8 mouse cellular contexts compared by ENCODE assay signal in genomic region chr17:24151890-24152563, GRCm38 (mm10). TPM values are rescaled to one million over a fixed set of nuclear protein-coding genes. Genes with fewer than 3 reads are reported as not detected.
A peak's percentile ranks its signal among the peaks of the same experiment; 100 is the strongest.
DNase-seq lines count a peak whose midpoint lies in the region; ATAC-seq and TF ChIP-seq lines count a peak whose summit lies in the region.

No protein-coding gene starts in this region.

- H3K9me3 ChIP-seq in ES-E14 (ENCODE audit: control insufficient read depth, insufficient read depth, low read depth, low read length): no peaks in the 10 kb centered on the region
- no peaks in the 10 kb centered on the region for H3K9me3 ChIP-seq in forebrain, embryonic 14.5 days (replicated peaks; ENCODE audit: control insufficient read depth, low read length)
- H3K9me3 ChIP-seq in lung, postnatal 0 days (ENCODE audit: low read length): no peaks in the 10 kb centered on the region

- peak; percentile 87 for ATAC-seq in forebrain, embryonic 14.5 days
- ATAC-seq in lung, postnatal 0 days: peak; percentile 92

- H3K4me2 ChIP-seq in forebrain, embryonic 14.5 days (ENCODE audit: low read length): peak overlapping the region; percentile 59
- peak overlapping the region; percentile 81 for H3K4me2 ChIP-seq in lung, postnatal 0 days (replicated peaks; ENCODE audit: low read depth, low read length)

- WGBS in forebrain, embryonic 14.5 days: 2% methylated on average over 26 of the region's 26 CpGs
- under 1% methylated on average over 26 of the region's 26 CpGs for WGBS in lung, postnatal 0 days

- peaks cover 2 to 8% of the 10 kb centered on the region in 2 experiments; a peak in 2 of 4 replicates for H3K4me1 ChIP-seq in ES-E14 (ENCODE audit: control insufficient read depth in 2 of 2, insufficient read depth in 2 of 2, low read length in 2 of 2, poor library complexity in 1 of 2)
- H3K4me1 ChIP-seq in forebrain, embryonic 14.5 days (ENCODE audit: control insufficient read depth, insufficient read depth, low read length): peaks cover 4% of the 10 kb centered on the region; the same call in 1 of the 2 replicates
- H3K4me1 ChIP-seq in lung, postnatal 0 days (ENCODE audit: insufficient read depth, low read depth, low read length): peaks cover 6% of the 10 kb centered on the region; the same call in 1 of the 2 replicates

- peak overlapping the region; percentile 13; the same call in 1 of the 2 replicates for H3K9ac ChIP-seq in ES-E14 (ENCODE audit: insufficient read depth, low read depth, low read length, poor library complexity, severe bottlenecking)
- H3K9ac ChIP-seq in forebrain, embryonic 14.5 days (ENCODE audit: low read length): peak overlapping the region; percentile 54
- 0 out of 2 replicates have a peak overlapping the region, but pooled peaks have one; percentile 20 for H3K9ac ChIP-seq in lung, postnatal 0 days (replicated peaks; ENCODE audit: low read depth)

- H3K4me3 ChIP-seq in ES-E14 (ENCODE audit: insufficient read depth in 1 of 2, low read depth in 1 of 2, low read length in 2 of 2, poor library complexity in 1 of 2, severe bottlenecking in 1 of 2): peak overlapping the region; percentile 34 to 57; a peak in 3 of 4 replicates
- H3K4me3 ChIP-seq in forebrain, embryonic 14.5 days (ENCODE audit: low read depth, low read length): peak overlapping the region; percentile 16
- H3K4me3 ChIP-seq in layer of hippocampus, adult 2 months: peak overlapping the region; percentile 47
- H3K4me3 ChIP-seq in lung, postnatal 0 days (ENCODE audit: low read depth, low read length): peak overlapping the region; percentile 29

- no peak for TF ChIP-seq EP300 in lung, postnatal 0 days (IDR thresholded peaks at IDR 0.05)

- H3K27ac ChIP-seq in ES-E14 (ENCODE audit: insufficient read depth, low read depth, low read length, poor library complexity, severe bottlenecking): peak overlapping the region; percentile 41
- no peak overlapping the region for H3K27ac ChIP-seq in forebrain, embryonic 14.5 days (ENCODE audit: low read depth, low read length)
- H3K27ac ChIP-seq in layer of hippocampus, adult 2 months: no peak overlapping the region
- 0 out of 2 replicates have a peak overlapping the region, but pooled peaks have one; percentile 10 for H3K27ac ChIP-seq in lung, postnatal 0 days (ENCODE audit: low read length)

- TF ChIP-seq CTCF in layer of hippocampus, adult 2 months (conservative IDR thresholded peaks at IDR 0.05): peak; percentile 94
- peak; percentile 95 for TF ChIP-seq CTCF in lung, postnatal 0 days (IDR thresholded peaks at IDR 0.05)

- intact Hi-C loops in heart, postnatal 36 days (cut with DNase I): loop anchor here (5.0 kb wide), 1 partner anchor 240 kb away; no protein-coding TSS in a partner anchor

- peaks cover 11% of the 10 kb centered on the region; the same call in 1 of the 2 replicates for H3K36me3 ChIP-seq in ES-E14 (ENCODE audit: control insufficient read depth, insufficient read depth, low read length, poor library complexity, severe bottlenecking)
- no peaks in the 10 kb centered on the region for H3K36me3 ChIP-seq in forebrain, embryonic 14.5 days (ENCODE audit: control insufficient read depth, insufficient read depth, low read length)
- H3K36me3 ChIP-seq in lung, postnatal 0 days (ENCODE audit: insufficient read depth, low read length): no peaks in the 10 kb centered on the region

- in situ Hi-C loops in ES-E14 (cut with MboI; ENCODE audit: low sequenced_read_pairs in 2 of 2, unreplicated experiment in 2 of 2): no loop called here

- H3K27me3 ChIP-seq in forebrain, embryonic 14.5 days (replicated peaks; ENCODE audit: control insufficient read depth, insufficient read depth, low read length): no peaks in the 10 kb centered on the region
- no peaks in the 10 kb centered on the region for H3K27me3 ChIP-seq in lung, postnatal 0 days (replicated peaks; ENCODE audit: insufficient read depth, low read length)

- peak; percentile 86 for DNase-seq in ES-E14 (ENCODE audit: low read depth, low spot score)
- peak; percentile 73 for DNase-seq in cerebellum, adult 11 months
- peak; percentile 82 for DNase-seq in forebrain, embryonic 14.5 days (ENCODE audit: low spot score)
- DNase-seq in heart, postnatal 36 days: peak; percentile 75 to 79
- DNase-seq in layer of hippocampus, adult 2 months (ENCODE audit: low spot score in 2 of 2): peak; percentile 58 to 74
- peak; percentile 93 for DNase-seq in lung, postnatal 0 days (ENCODE audit: low spot score)
- peak; percentile 78 for DNase-seq in ovary, postnatal 36 days (ENCODE audit: low spot score)
- peak; percentile 90 for DNase-seq in thymus, postnatal 14 days

TF ChIP-seq in ES-E14, 5 proteins besides CTCF, POLR2A, EP300 and RAD21:
- TF ChIP-seq CHD2 (IDR thresholded peaks at IDR 0.05; ENCODE audit: low read depth, low read length) (no peak), MAFK (IDR thresholded peaks at IDR 0.05; ENCODE audit: insufficient read depth, low read depth, low read length) (peak; percentile 74), ZC3H11A (IDR thresholded peaks at IDR 0.05; ENCODE audit: borderline replicate concordance, low read depth, low read length) (peak; percentile 47; the same call in 1 of the 2 replicates)

RNA-seq across cellular contexts. Expression of gene Pdpk1, which starts 1.3 kb away (rescaled TPM):
- total RNA-seq in ES-E14 (2012; rRNA removed): 25.6 and 26.7 TPM in 2 replicates
- 42.6 and 59.0 TPM in 2 replicates for polyA plus RNA-seq in forebrain, embryonic 14.5 days (2014; fragmentation: Nextera tagmentation; extraction: Ambion mirVana)
- 10 to 100 TPM; 41.0 to 45.2 TPM for total RNA-seq in heart, postnatal 36 days (2021)
- 100 to 1,000 TPM in 1 of 2 experiments, 10 to 100 TPM in 1; 97.3 to 109 TPM for total RNA-seq in layer of hippocampus, adult 2 months (2021)
- polyA plus RNA-seq in lung, postnatal 0 days (2015; fragmentation: Nextera tagmentation; extraction: Ambion mirVana): 26.4 and 32.3 TPM in 2 replicates

RNA-seq across cellular contexts. Expression of gene Amdhd2, which starts 11.5 kb away (rescaled TPM):
- 28.5 and 35.3 TPM in 2 replicates for total RNA-seq in ES-E14 (2012; rRNA removed)
- polyA plus RNA-seq in forebrain, embryonic 14.5 days (2014; fragmentation: Nextera tagmentation; extraction: Ambion mirVana): 28.4 and 29.6 TPM in 2 replicates
- total RNA-seq in heart, postnatal 36 days (2021): 10 to 100 TPM; 10.8 to 15.0 TPM
- total RNA-seq in layer of hippocampus, adult 2 months (2021): 10 to 100 TPM; 43.1 to 45.3 TPM
- polyA plus RNA-seq in lung, postnatal 0 days (2015; fragmentation: Nextera tagmentation; extraction: Ambion mirVana): 44.1 and 44.2 TPM in 2 replicates

RNA-seq across cellular contexts. Expression of gene Atp6v0c, which starts 17.5 kb away (rescaled TPM):
- total RNA-seq in ES-E14 (2012; rRNA removed): 129 and 159 TPM in 2 replicates
- polyA plus RNA-seq in forebrain, embryonic 14.5 days (2014; fragmentation: Nextera tagmentation; extraction: Ambion mirVana): 1,021 and 1,033 TPM in 2 replicates
- total RNA-seq in heart, postnatal 36 days (2021): 100 to 1,000 TPM; 227 to 247 TPM
- 1,000 to 10,000 TPM; 1,075 to 1,153 TPM for total RNA-seq in layer of hippocampus, adult 2 months (2021)
- polyA plus RNA-seq in lung, postnatal 0 days (2015; fragmentation: Nextera tagmentation; extraction: Ambion mirVana): 566 and 620 TPM in 2 replicates

RNA-seq across cellular contexts. Expression of gene Tbc1d24, which starts 53.3 kb away (rescaled TPM):
- 14.1 and 20.4 TPM in 2 replicates for total RNA-seq in ES-E14 (2012; rRNA removed)
- 10.5 and 15.0 TPM in 2 replicates for polyA plus RNA-seq in forebrain, embryonic 14.5 days (2014; fragmentation: Nextera tagmentation; extraction: Ambion mirVana)
- total RNA-seq in heart, postnatal 36 days (2021): 1 to 10 TPM; 8.4 to 9.4 TPM
- total RNA-seq in layer of hippocampus, adult 2 months (2021): 10 to 100 TPM; 61.2 to 66.1 TPM
- 1.8 and 1.9 TPM in 2 replicates for polyA plus RNA-seq in lung, postnatal 0 days (2015; fragmentation: Nextera tagmentation; extraction: Ambion mirVana)

RNA-seq across cellular contexts. Expression of gene Ntn3, which starts 57.3 kb away (rescaled TPM):
- total RNA-seq in ES-E14 (2012; rRNA removed): 2.7 and 4.1 TPM in 2 replicates
- 2.6 and 3.0 TPM in 2 replicates for polyA plus RNA-seq in forebrain, embryonic 14.5 days (2014; fragmentation: Nextera tagmentation; extraction: Ambion mirVana)
- under 1 TPM; 0.58 to 0.68 TPM for total RNA-seq in heart, postnatal 36 days (2021)
- total RNA-seq in layer of hippocampus, adult 2 months (2021): 1 to 10 TPM; 9.1 to 9.9 TPM
- 2.3 and 2.5 TPM in 2 replicates for polyA plus RNA-seq in lung, postnatal 0 days (2015; fragmentation: Nextera tagmentation; extraction: Ambion mirVana)

Comparison
In these comparisons a context has a peak if more than half of its experiments do, and no peak if none do; other contexts are left out.
1. H3K27ac ChIP-seq: peak in ES-E14 (single experiment) and lung, postnatal 0 days (single experiment); none in forebrain, embryonic 14.5 days (single experiment) and layer of hippocampus, adult 2 months (single experiment).
2. Peak in every context shown above with its lines, with median percentiles within 50 percentile points of each other: DNase-seq, H3K4me3 ChIP-seq and H3K9ac ChIP-seq.